Mouse (Mus musculus) cerebral cortex, adult 2 months (tissue): ENCODE measurements around the gene Katnb1.

Source experiments
- WGBS: fragments of 180-500 bp; shearing (Covaris S2); methylation state at CpG from one replicate; pipeline ENCODE4 v1.1.7; 2018; 5-methylcytosine and 5-hydroxymethylcytosine counted together

Katnb1 gene

DNA sequence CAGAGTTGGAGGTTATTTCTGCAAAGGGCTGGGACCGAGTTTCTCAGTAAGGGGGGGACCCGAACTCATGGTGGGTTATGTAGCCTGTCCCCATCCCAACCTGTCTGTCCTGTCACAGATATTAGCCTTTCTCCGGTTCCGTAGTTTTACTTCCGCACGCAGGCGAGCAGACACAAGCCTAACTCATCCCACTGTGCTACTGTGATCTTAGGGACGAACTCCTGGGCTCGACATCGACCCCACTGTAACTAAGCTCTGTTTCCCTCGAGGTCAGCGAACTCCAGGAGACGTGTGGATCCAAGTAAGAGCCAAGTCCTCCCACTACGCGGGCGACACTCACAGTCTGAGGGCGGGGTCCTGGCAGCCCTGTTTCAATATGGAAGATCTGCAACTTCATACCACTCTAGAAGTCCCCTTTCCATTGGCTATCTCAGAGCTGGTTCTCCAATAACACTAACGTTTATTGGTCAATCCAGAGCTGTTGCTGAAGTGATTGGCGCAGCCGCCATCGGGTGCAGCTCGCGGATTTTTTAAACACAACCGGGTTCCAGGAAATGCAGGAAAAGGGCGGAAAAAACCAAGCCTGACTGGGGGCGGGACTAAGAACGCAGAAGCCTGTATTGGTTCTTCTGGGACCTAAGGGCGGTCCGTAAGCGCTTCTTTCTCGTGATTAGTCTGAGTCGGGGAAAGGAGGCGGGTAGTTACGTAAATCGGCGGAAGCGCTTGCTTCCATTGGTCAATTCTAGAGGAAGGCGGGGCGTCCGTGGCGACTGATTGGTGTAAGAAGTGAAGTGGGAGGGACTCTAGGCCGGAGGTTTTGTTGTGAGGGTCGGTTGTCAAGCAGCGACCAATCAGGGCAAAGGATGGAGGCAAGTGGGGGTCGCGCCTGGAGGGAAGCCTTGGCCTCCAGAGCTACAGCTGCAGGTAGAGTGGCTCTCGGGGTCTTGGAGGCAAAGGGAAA lies at the start of gene Katnb1:
Gene Katnb1 (plus strand): TSS at position 806 of the 961 bp plus-strand sequence.
- whole genome bisulfite sequencing = under 1% methylated on average over 47 of the region's 47 CpGs

GRCm38 (mm10) chr8:95037106-95037925 lies 43.7 kb upstream of the Katnb1 start:
- 40% methylated on average over 7 of the region's 7 CpGs for WGBS

DNA sequence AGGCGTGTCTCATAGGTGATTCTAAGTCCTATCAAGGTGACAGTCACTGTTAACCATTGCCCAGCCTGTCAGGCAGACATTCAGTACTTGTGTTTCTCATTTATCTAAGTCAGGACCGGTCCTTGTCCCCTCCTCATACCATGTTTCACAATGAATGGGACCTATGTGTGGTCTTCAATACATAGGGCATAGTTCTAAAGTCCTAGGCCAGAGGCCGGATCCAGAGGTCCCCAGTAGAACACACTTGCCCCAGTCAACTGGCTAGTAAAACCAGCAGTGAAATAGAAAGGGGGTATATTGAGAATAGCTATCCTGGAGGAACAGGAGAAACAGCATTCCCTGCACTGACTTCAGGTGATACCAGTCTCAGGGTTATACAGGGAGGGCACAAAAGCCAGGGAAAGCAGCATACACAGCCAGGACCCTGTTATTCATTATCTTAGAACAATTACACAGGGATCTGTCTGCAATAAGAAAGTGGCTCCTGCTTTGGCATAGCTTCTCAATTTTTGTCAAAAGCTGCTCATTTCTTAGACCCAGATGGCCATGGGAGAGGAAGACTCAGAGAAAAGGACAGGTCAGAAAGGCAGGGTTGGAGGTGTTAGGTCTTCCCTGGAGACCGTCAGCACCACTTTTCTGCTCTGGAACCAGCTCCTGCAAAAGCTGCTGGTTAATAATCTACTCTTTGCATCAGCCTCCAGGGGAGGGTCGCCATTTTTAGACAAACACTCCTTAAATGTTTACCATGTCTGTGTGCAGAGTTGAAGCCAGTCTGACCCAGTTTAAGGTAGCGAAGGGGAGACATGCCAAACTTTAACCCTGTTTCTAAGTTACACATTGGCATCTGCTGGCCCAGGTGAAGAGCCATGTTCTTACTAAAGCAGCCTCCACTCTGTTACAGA lies 38.9 kb upstream of the Katnb1 start:
- 84% methylated on average over 6 of the region's 6 CpGs for WGBS

DNA sequence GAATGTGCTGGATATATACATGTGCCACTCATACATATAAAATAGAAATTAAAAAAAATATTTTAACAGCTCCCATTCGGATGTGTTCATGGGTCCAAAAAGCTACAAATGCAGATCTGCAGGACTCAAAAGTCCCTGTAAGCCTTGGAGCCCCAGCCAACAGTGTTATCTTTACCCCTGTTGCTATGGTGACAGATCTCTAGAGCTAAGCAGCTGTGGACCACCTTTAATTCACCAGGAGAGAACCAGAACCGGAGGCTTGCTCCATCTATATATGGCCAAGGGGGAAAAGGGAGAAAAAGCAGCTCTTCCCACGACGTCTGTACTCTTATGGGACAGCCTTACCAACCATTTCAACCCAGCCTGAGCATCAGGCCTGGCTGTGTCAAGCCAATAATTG lies 36.2 kb upstream of the Katnb1 start:
- WGBS = 68% methylated on average over 4 of the region's 4 CpGs

DNA sequence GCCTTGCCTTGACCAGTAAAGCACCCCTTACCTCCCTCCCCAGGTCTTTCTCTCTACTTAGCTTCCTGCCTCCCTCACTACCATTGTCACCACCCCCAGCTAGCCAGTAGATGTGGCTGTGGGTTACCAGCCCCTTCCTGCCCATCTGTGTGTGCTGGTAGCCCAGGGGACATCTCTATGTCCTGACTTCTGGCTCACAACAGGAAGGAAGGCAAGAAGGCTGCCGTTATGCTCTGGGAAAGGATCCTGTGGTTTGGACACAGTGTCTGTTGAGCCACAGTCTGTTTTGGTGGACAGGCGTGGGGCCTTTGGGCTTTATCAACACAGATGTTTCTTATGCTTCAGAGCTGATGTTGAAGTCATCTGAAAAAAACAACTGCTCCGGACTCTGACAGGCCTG lies 34.0 kb upstream of the Katnb1 start:
- 77% methylated on average over 3 of the region's 3 CpGs for WGBS

- WGBS = 76% methylated on average over 6 of the region's 6 CpGs
Observed at GRCm38 (mm10) chr8:95047884-95048680, 32.9 kb upstream of the Katnb1 start.

GRCm38 (mm10) chr8:95049636-95050035 lies 31.4 kb upstream of the Katnb1 start:
- 81% methylated on average over 2 of the region's 2 CpGs for WGBS

DNA sequence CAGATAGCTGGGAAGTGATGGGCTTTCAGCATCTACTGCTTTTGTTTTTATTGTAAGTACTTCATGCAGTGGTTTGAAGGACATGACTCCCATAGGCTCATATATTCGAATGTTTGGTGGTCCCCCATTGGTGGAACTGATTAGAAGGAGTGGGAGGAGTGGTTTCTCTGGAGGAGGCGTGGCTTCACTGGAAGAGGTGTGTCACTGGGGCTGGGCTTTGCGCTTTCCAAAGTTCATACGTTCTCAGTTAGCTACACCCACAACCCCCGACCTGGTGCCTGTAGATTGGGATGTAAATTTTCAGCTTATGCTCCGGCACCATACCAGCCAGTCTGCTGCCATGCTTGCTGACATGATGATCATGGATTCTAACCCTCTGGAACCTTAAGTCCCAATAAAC lies 26.5 kb upstream of the Katnb1 start:
- WGBS = 71% methylated on average over 6 of the region's 6 CpGs

- 19% methylated on average over 2 of the region's 2 CpGs for WGBS
Observed at GRCm38 (mm10) chr8:95054927-95055510, 26.0 kb upstream of the Katnb1 start, which contains the start of gene Drc7. Drc7 (plus strand) TSS chr8:95055103.

GRCm38 (mm10) chr8:95056414-95056813 lies 24.6 kb upstream of the Katnb1 start:
- WGBS = 91% methylated on average over 5 of the region's 5 CpGs

DNA sequence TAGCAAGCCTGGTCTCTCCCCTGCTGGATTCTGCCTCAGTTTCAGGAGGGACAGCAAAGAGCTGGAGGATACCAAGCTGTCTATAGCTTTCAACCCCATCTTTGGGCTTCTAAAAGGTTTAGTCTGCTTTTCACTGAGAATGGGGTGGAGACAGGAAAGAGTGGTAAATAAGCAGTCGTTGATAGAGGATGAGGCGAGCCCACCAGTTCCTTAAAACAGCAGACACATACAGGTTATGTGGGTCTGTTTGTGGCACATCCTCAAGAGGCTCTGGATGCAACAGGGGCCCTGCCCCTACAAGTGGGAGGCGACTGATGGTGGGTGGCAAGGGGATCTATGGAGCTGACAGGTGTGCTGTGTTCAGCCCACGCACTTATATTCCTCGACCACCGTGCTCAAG lies 22.3 kb upstream of the Katnb1 start:
- 70% methylated on average over 6 of the region's 6 CpGs for WGBS

DNA sequence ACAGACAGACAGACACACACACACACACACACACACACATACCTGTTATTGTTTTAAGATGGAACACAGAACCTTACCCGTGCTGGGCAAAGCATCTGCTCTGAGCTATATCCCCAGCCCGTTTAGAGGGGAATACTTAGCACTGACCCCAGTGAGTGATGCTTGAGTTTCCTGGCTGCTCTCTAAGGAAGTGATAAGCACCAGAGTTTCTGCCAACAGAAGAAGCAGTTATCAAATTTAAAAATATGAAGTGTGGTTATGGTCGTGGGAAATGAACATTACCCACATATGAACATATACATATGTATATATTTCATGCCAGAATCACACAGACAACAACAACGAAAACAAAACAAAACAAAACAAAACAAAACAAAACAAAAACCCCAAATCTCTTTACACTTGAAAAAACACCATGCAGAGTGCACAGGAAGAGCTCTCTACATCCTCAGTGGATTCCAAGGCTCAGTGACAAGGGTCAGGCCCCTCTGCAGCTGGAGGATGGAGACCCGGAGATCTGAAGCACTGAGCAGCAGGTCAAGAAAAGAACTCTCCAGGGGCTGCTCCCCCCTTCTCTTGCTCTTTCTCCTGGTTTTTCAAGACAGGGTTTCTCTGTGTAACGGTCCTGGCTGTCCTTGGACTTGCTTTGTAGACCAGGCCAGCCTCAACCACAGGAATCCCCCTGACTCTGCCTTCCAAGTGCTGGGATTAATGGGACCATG lies 21.0 kb upstream of the Katnb1 start:
- 56% methylated on average over 6 of the region's 6 CpGs for WGBS

- WGBS = 69% methylated on average over 2 of the region's 2 CpGs
Observed at GRCm38 (mm10) chr8:95064531-95064930, 16.5 kb upstream of the Katnb1 start.

- 59% methylated on average over 3 of the region's 3 CpGs for WGBS
Observed at GRCm38 (mm10) chr8:95067582-95067981, 13.4 kb upstream of the Katnb1 start.

- WGBS = 73% methylated on average over 3 of the region's 3 CpGs
Observed at GRCm38 (mm10) chr8:95075504-95075903, 5.5 kb upstream of the Katnb1 start.

DNA sequence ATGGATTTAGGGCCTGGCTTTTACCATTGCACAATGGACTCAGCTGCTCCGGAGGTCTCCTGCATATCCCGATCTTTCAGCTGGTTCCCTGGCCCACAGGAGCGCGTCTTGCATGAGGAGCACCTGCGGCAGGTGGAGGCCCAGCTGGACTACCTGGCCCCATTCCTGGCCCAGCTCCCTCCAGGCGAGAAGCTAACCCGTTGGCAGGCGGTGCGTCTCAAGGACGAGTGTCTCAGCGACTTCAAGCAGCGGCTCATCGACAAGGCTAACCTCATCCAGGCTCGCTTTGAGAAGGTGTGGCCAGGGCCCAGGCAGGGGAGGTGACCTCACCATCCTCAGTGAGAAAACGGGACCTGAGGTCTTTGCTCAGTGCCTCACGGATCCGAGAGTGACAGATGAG lies 4.8 kb upstream of the Katnb1 start:
- WGBS = 87% methylated on average over 17 of the region's 17 CpGs

- 62% methylated on average over 3 of the region's 3 CpGs for WGBS
Observed at GRCm38 (mm10) chr8:95078055-95078454, 2.9 kb upstream of the Katnb1 start.

- 88% methylated on average over 4 of the region's 4 CpGs for whole genome bisulfite sequencing
Observed at GRCm38 (mm10) chr8:95079305-95079704, 1.7 kb upstream of the Katnb1 start.

DNA sequence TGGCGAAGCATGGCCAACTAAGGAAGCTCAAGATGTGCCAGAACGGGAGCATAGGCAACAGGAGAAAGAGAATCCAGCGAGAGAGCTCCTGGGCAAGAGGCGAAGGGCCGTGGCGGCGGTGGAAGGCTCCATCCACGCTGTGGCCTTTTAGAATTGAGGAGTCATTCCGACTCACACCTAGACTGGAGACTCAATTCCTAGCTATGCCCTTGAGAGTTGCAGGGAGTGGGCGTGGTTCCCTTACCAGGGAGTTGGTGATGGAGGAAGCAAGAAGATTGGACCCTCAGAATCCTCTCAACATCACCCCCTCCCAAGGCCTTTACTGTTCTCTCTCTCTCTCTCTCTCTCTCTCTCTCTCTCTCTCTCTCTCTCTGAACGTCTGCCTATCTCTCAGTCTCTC lies 664 bp downstream of the Katnb1 start:
- WGBS = 5% methylated on average over 11 of the region's 11 CpGs

GRCm38 (mm10) chr8:95084261-95084660 lies 3.3 kb downstream of the Katnb1 start:
- WGBS = 67% methylated on average over 4 of the region's 4 CpGs
